Mouse (Mus musculus) embryonic facial prominence, embryonic 13.5 days (tissue): ENCODE measurements around the gene Alx3. TPM values are rescaled to one million over a fixed set of nuclear protein-coding genes. Genes with fewer than 3 reads are reported as not detected.
"Not testable (repeated sequence)": the region's sequence is repeated elsewhere in the genome, so short reads cannot be mapped to it uniquely, and the experiment has no call there.

Experiments used
- ATAC-seq: fragments of 200-750 bp; cut with Nextera tagmentation; 2 replicates; pipeline ENCODE4 v1.8.0; 2017; ENCODE audit warnings: low read depth; ENCODE audit not compliant: insufficient number of reproducible peaks, insufficient read depth, low FRiP score, low TSS enrichment
- H3K27ac ChIP-seq: fragments of 300-500 bp; sonication (generic); 2 replicates; pipeline ENCODE4 v1.5.1; 2015; ENCODE audit warnings: moderate library complexity, mild to moderate bottlenecking, inconsistent platforms
- H3K27me3 ChIP-seq: fragments of 300-500 bp; sonication (generic); 2 replicates; pipeline ENCODE4 v1.6.1; 2015; ENCODE audit warnings: mild to moderate bottlenecking, inconsistent platforms
- H3K36me3 ChIP-seq: fragments of 300-500 bp; sonication (generic); 2 replicates; pipeline ENCODE4 v1.6.1; 2015; ENCODE audit warnings: mild to moderate bottlenecking, inconsistent platforms
- H3K4me1 ChIP-seq: fragments of 300-500 bp; sonication (generic); 2 replicates; pipeline ENCODE4 v1.6.1; 2015; ENCODE audit warnings: inconsistent platforms
- H3K4me2 ChIP-seq: fragments of 300-500 bp; sonication (generic); 2 replicates; pipeline ENCODE4 v1.6.1; 2015; ENCODE audit warnings: moderate library complexity, mild to moderate bottlenecking, inconsistent platforms
- H3K4me3 ChIP-seq: fragments of 300-500 bp; sonication (generic); 2 replicates; pipeline ENCODE4 v1.5.1; 2015; ENCODE audit warnings: mild to moderate bottlenecking, inconsistent platforms
- H3K9ac ChIP-seq: fragments of 300-500 bp; sonication (generic); 2 replicates; pipeline ENCODE4 v1.6.1; 2015; ENCODE audit warnings: mild to moderate bottlenecking, inconsistent platforms
- H3K9me3 ChIP-seq: fragments of 300-500 bp; sonication (generic); 2 replicates; pipeline ENCODE4 v1.6.1; 2016; ENCODE audit warnings: inconsistent platforms
- WGBS: fragments of 180-500 bp; shearing (Covaris S2); methylation state at CpG from one replicate; pipeline ENCODE4 v1.1.7; 2015; ENCODE audit warnings: mixed read lengths; 5-methylcytosine and 5-hydroxymethylcytosine counted together
- polyA plus RNA-seq: library from polyadenylated mRNA; unstranded; fragments of >200 nt; fragmentation: Nextera tagmentation; extraction: Ambion mirVana; gene quantifications from 2 replicates; pipeline ENCODE4 v1.2.1, GENCODE M21; 2015

Alx3 gene
- polyA plus RNA-seq, 1 experiment from 2014 or later: 50.5 TPM

GRCm38 (mm10) chr3:107628551-107628950 lies 33.7 kb downstream of the Alx3 start:
- ATAC-seq: no peak
- Histone ChIP-seq H3K4me1 (peaks cover 9% of the 10 kb centered on the region), H3K36me3 (peaks cover 52% of the 10 kb centered on the region), H3K9ac (no peak overlapping the region), H3K27me3 (no peaks in the 10 kb centered on the region), H3K4me3 (no peak overlapping the region), H3K9me3 (no peaks in the 10 kb centered on the region), H3K4me2 (no peak overlapping the region), H3K27ac (no peak overlapping the region)
- whole genome bisulfite sequencing: 97% methylated on average over 2 of the region's 2 CpGs

- Histone ChIP-seq H3K36me3 (peaks cover 44% of the 10 kb centered on the region), H3K9me3 (no peaks in the 10 kb centered on the region), H3K27ac (no peak overlapping the region), H3K4me1 (peaks cover 9% of the 10 kb centered on the region), H3K4me2 (no peak overlapping the region), H3K4me3 (no peak overlapping the region), H3K27me3 (no peaks in the 10 kb centered on the region), H3K9ac (no peak overlapping the region)
- WGBS: 93% methylated on average over 4 of the region's 4 CpGs
- ATAC-seq: no peak
These were observed 34.6 kb downstream of the Alx3 start for GRCm38 (mm10) chr3:107629411-107629810.

- peak; percentile 45 for ATAC-seq
- Histone ChIP-seq H3K36me3 (peaks cover 29% of the 10 kb centered on the region), H3K9ac (peak within 1 kb of the TSS; percentile 98), H3K27me3 (no peaks in the 10 kb centered on the region), H3K4me3 (peak within 1 kb of the TSS; percentile 99), H3K4me1 (peaks cover 9% of the 10 kb centered on the region), H3K9me3 (no peaks in the 10 kb centered on the region), H3K27ac (peak within 1 kb of the TSS; percentile 96), H3K4me2 (peak within 1 kb of the TSS; percentile 87)
- WGBS: under 1% methylated on average over 48 of the region's 48 CpGs
These were observed 36.1 kb downstream of the Alx3 start, which contains the start of gene Gm10961 for GRCm38 (mm10) chr3:107630682-107631522. TSS of gene Gm10961 (plus strand) at chr3:107631322.

GRCm38 (mm10) chr3:107631523-107631958 lies 36.7 kb downstream of the Alx3 start, which contains the start of gene Strip1:
TSS of gene Strip1 (minus strand) at chr3:107631694.
- WGBS: 0% methylated on average over 35 of the region's 35 CpGs
- peak; percentile 91 for ATAC-seq
- peak within 1 kb of the TSS; percentile 96 for H3K27ac ChIP-seq

GRCm38 (mm10) chr3:107632786-107633185 lies 38.0 kb downstream of the Alx3 start:
- H3K4me2 ChIP-seq: no peak overlapping the region
- H3K9me3 ChIP-seq: no peaks in the 10 kb centered on the region
- no peak overlapping the region for H3K27ac ChIP-seq
- H3K9ac ChIP-seq: no peak overlapping the region
- H3K4me3 ChIP-seq: no peak overlapping the region
- peaks cover 9% of the 10 kb centered on the region for H3K4me1 ChIP-seq
- no peak for ATAC-seq
- H3K36me3 ChIP-seq: peaks cover 10% of the 10 kb centered on the region
- 84% methylated on average over 4 of the region's 4 CpGs for WGBS
- no peaks in the 10 kb centered on the region for H3K27me3 ChIP-seq

More at GRCm38 (mm10) chr3:107631523-107631958, 36.7 kb downstream of the Alx3 start, which contains the start of gene Strip1:
- Histone ChIP-seq H3K4me3 (peak within 1 kb of the TSS; percentile 99), H3K27me3 (no peaks in the 10 kb centered on the region), H3K9ac (peak within 1 kb of the TSS; percentile 98), H3K9me3 (no peaks in the 10 kb centered on the region), H3K4me1 (peaks cover 9% of the 10 kb centered on the region), H3K36me3 (peaks cover 23% of the 10 kb centered on the region), H3K4me2 (peak within 1 kb of the TSS; percentile 87)

- WGBS: 89% methylated on average over 9 of the region's 9 CpGs
- no peak for ATAC-seq
- Histone ChIP-seq H3K9ac (no peak overlapping the region), H3K36me3 (peaks cover under 1% of the 10 kb centered on the region; the same call in 1 of the 2 replicates), H3K4me3 (no peak overlapping the region), H3K27ac (no peak overlapping the region), H3K4me2 (no peak overlapping the region), H3K27me3 (no peaks in the 10 kb centered on the region), H3K4me1 (peaks cover 9% of the 10 kb centered on the region), H3K9me3 (no peaks in the 10 kb centered on the region)
These were observed 39.1 kb downstream of the Alx3 start for GRCm38 (mm10) chr3:107633906-107634305.

GRCm38 (mm10) chr3:107635836-107636235 lies 41.0 kb downstream of the Alx3 start:
- H3K36me3 ChIP-seq: no peaks in the 10 kb centered on the region
- H3K27me3 ChIP-seq: no peaks in the 10 kb centered on the region
- no peak overlapping the region for H3K27ac ChIP-seq
- no peak overlapping the region for H3K4me3 ChIP-seq
- H3K4me2 ChIP-seq: no peak overlapping the region
- H3K4me1 ChIP-seq: no peaks in the 10 kb centered on the region
- no peak overlapping the region for H3K9ac ChIP-seq
- 49% methylated on average over 8 of the region's 8 CpGs for WGBS
- no peaks in the 10 kb centered on the region for H3K9me3 ChIP-seq
- ATAC-seq: no peak

- no peak for ATAC-seq
- Histone ChIP-seq H3K4me1 (no peaks in the 10 kb centered on the region), H3K36me3 (no peaks in the 10 kb centered on the region), H3K9ac (no peak overlapping the region), H3K4me2 (no peak overlapping the region), H3K9me3 (no peaks in the 10 kb centered on the region), H3K27ac (no peak overlapping the region), H3K27me3 (no peaks in the 10 kb centered on the region), H3K4me3 (no peak overlapping the region)
- 73% methylated on average over 3 of the region's 3 CpGs for WGBS
These were observed 41.4 kb downstream of the Alx3 start for GRCm38 (mm10) chr3:107636236-107636635.

- Histone ChIP-seq H3K4me1 (no peaks in the 10 kb centered on the region), H3K4me3 (no peak overlapping the region), H3K4me2 (no peak overlapping the region), H3K9ac (no peak overlapping the region), H3K9me3 (no peaks in the 10 kb centered on the region), H3K36me3 (no peaks in the 10 kb centered on the region), H3K27me3 (no peaks in the 10 kb centered on the region), H3K27ac (no peak overlapping the region)
- 75% methylated on average over 5 of the region's 5 CpGs for WGBS
- no peak for ATAC-seq
These were observed 42.9 kb downstream of the Alx3 start for GRCm38 (mm10) chr3:107637606-107638172.

- ATAC-seq: no peak
- H3K4me3 ChIP-seq: no peak overlapping the region
- no peak overlapping the region for H3K27ac ChIP-seq
- H3K9ac ChIP-seq: no peak overlapping the region
- H3K4me2 ChIP-seq: no peak overlapping the region
- H3K4me1 ChIP-seq: peaks cover 5% of the 10 kb centered on the region; the same call in 1 of the 2 replicates
- 88% methylated on average over 3 of the region's 3 CpGs for WGBS
- no peaks in the 10 kb centered on the region for H3K9me3 ChIP-seq
- no peaks in the 10 kb centered on the region for H3K27me3 ChIP-seq
- no peaks in the 10 kb centered on the region for H3K36me3 ChIP-seq
These were observed 52.1 kb downstream of the Alx3 start for GRCm38 (mm10) chr3:107646947-107647346.

GRCm38 (mm10) chr3:107650276-107650675 lies 55.4 kb downstream of the Alx3 start:
- H3K4me2 ChIP-seq, ATAC-seq, H3K27me3 ChIP-seq, H3K27ac ChIP-seq, H3K9ac ChIP-seq, H3K4me3 ChIP-seq, H3K36me3 ChIP-seq, H3K4me1 ChIP-seq, H3K9me3 ChIP-seq: not testable (repeated sequence)
- 73% methylated on average over 5 of the region's 5 CpGs for WGBS

GRCm38 (mm10) chr3:107652968-107653367 lies 58.1 kb downstream of the Alx3 start:
- no peak overlapping the region for H3K9ac ChIP-seq
- 86% methylated on average over 3 of the region's 3 CpGs for WGBS
- no peaks in the 10 kb centered on the region for H3K27me3 ChIP-seq
- no peak overlapping the region for H3K4me2 ChIP-seq
- no peak for ATAC-seq
- peaks cover 1% of the 10 kb centered on the region; the same call in 1 of the 2 replicates for H3K4me1 ChIP-seq
- H3K27ac ChIP-seq: no peak overlapping the region
- H3K4me3 ChIP-seq: no peak overlapping the region
- no peaks in the 10 kb centered on the region for H3K36me3 ChIP-seq
- H3K9me3 ChIP-seq: no peaks in the 10 kb centered on the region
